Mouse (Mus musculus): ENCODE measurements around the gene Trip6.

DNA sequence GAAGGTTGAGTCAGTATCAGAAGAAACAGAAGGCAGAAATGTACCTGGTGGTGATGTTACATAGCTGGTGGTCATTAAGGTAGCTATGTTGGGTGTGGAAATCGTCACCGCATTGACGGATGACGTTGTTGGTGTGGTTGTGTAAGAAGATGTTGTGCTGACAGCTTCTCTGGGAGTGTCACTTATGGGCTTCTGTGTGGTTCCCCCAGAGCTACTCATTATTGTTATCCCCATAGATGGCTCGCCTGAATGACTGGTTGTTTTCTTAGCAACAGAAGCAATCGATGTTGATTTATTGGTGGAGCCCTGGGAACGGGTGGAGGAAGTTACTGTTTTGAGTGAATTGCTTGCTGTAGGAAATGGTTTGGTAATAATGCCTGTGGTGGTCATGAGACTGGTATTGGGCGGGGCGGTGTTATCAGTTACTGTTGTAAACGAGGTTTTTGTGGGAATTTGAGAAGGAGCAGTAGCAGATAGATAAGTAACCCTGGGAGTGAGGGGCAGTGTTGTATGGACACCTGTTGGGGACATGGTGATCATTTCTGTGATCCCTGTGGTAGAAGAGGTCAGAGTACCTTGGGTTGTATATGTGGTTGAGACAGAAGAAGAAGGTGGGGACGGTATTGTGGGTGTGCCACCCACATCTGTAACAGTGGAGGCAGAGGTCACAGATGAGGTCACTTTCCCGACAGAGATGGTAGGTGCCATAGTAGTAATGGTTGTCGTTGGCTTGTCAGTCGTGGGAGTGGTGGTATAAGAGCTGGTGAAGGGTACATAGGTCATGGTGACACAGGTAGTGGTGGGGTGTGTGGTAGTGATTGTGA lies 50.1 kb downstream of the Trip6 start:
- TF ChIP-seq CTCF (IDR thresholded peaks at IDR 0.05; ENCODE audit: control insufficient read depth, insufficient read depth, low read length), result no peak
- TF ChIP-seq POLR2A (IDR thresholded peaks at IDR 0.05; ENCODE audit: borderline replicate concordance, control insufficient read depth, low read depth, low read length), result no peak

Data from bone marrow, adult 2 months (tissue).